In the genomic region with DNA sequence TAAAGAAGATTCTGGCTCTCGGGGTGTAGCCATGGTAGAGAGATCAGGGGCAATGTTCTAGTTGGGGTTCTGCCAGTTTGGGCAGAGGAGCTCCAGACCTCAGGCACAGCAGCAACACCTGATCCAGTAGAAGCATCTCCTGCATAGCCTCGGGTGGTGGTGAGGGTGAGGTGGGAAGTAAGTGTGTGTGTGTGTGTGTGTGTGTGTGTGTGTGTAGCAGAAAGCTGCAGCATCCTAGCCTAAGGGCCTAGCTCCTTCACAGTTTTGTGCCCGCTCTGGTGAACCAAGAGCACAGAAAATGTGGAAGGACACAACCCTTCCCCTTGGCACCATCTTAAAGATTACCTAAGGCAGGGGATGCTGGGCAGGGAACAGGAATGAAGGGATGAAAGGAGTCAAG, we compare ENCODE assay signal across 8 mouse cellular contexts. TPM values are rescaled to one million over a fixed set of nuclear protein-coding genes. Genes with fewer than 3 reads are reported as not detected.
A peak's percentile ranks its signal among the peaks of the same experiment; 100 is the strongest.
DNase-seq lines count a peak whose midpoint lies in the region; ATAC-seq and TF ChIP-seq lines count a peak whose summit lies in the region.

No protein-coding gene starts in this region.

- peaks cover 3% of the 10 kb centered on the region for H3K4me1 ChIP-seq in embryonic facial prominence, embryonic 11.5 days (ENCODE audit: control insufficient read depth, insufficient read depth, low read length)
- peaks cover 15% of the 10 kb centered on the region for H3K4me1 ChIP-seq in hindbrain, embryonic 16.5 days (ENCODE audit: control insufficient read depth, insufficient read depth, low read depth, low read length)

- DNase-seq in left cerebral cortex, adult 2 months (ENCODE audit: extremely low spot score in 1 of 2, low spot score in 2 of 2), result no peak
- DNase-seq in left cerebral cortex, adult 18-20 months (ENCODE audit: low spot score in 2 of 2), result no peak
- DNase-seq in embryonic facial prominence, embryonic 11.5 days (ENCODE audit: low spot score), result no peak
- DNase-seq in neural tube, embryonic 10.5 days (ENCODE audit: extremely low spot score, low spot score), result peak; percentile 15
- DNase-seq in T-cell, adult 2 months (ENCODE audit: low spot score), result no peak
- no peak for DNase-seq in adrenal gland, postnatal 10 days
- DNase-seq in adrenal gland, postnatal 4 days (ENCODE audit: low spot score in 2 of 2), result no peak

- no peak overlapping the region; the same call in 1 of the 2 replicates for H3K9ac ChIP-seq in embryonic facial prominence, embryonic 11.5 days (replicated peaks; ENCODE audit: low read length)
- peak overlapping the region; percentile 88 for H3K9ac ChIP-seq in hindbrain, embryonic 16.5 days (ENCODE audit: low read depth, low read length)

- no peaks in the 10 kb centered on the region for H3K9me3 ChIP-seq in embryonic facial prominence, embryonic 11.5 days (replicated peaks; ENCODE audit: control insufficient read depth, low read length)
- no peaks in the 10 kb centered on the region for H3K9me3 ChIP-seq in hindbrain, embryonic 16.5 days (ENCODE audit: control insufficient read depth, low read length)

- no peak for TF ChIP-seq CTCF in left cerebral cortex, adult 2 months (IDR thresholded peaks at IDR 0.05)

- H3K4me2 ChIP-seq in embryonic facial prominence, embryonic 11.5 days (ENCODE audit: low read depth, low read length), result peak overlapping the region; percentile 13
- H3K4me2 ChIP-seq in hindbrain, embryonic 16.5 days (ENCODE audit: low read length), result peak overlapping the region; percentile 93

- 46% methylated on average over 3 of the region's 3 CpGs for WGBS in embryonic facial prominence, embryonic 11.5 days
- WGBS in hindbrain, embryonic 16.5 days, result 53% methylated on average over 3 of the region's 3 CpGs

- H3K4me3 ChIP-seq in left cerebral cortex, adult 2 months, result peak overlapping the region; percentile 87
- H3K4me3 ChIP-seq in embryonic facial prominence, embryonic 11.5 days (ENCODE audit: low read depth, low read length), result peak overlapping the region; percentile 55
- peak overlapping the region; percentile 84 for H3K4me3 ChIP-seq in hindbrain, embryonic 16.5 days (ENCODE audit: low read length)

- H3K27ac ChIP-seq in left cerebral cortex, adult 2 months, result peak overlapping the region; percentile 44; the same call in 1 of the 2 replicates
- no peak overlapping the region for H3K27ac ChIP-seq in embryonic facial prominence, embryonic 11.5 days (replicated peaks; ENCODE audit: low read depth, low read length)
- H3K27ac ChIP-seq in hindbrain, embryonic 16.5 days (ENCODE audit: low read depth, low read length), result no peak overlapping the region

- no peaks in the 10 kb centered on the region for H3K36me3 ChIP-seq in embryonic facial prominence, embryonic 11.5 days (replicated peaks; ENCODE audit: control insufficient read depth, insufficient read depth, low read depth, low read length)
- no peaks in the 10 kb centered on the region for H3K36me3 ChIP-seq in hindbrain, embryonic 16.5 days (ENCODE audit: control insufficient read depth, insufficient read depth, low read length)

- ATAC-seq in embryonic facial prominence, embryonic 11.5 days (replicated peaks; ENCODE audit: insufficient number of reproducible peaks, low FRiP score, low TSS enrichment, low read depth), result 0 out of 2 replicates have a peak, but pooled peaks have one; percentile 1
- ATAC-seq in hindbrain, embryonic 16.5 days, result peak; percentile 1

- no peaks in the 10 kb centered on the region for H3K27me3 ChIP-seq in embryonic facial prominence, embryonic 11.5 days (ENCODE audit: control insufficient read depth, insufficient read depth, low read length)
- no peaks in the 10 kb centered on the region for H3K27me3 ChIP-seq in hindbrain, embryonic 16.5 days (replicated peaks; ENCODE audit: control insufficient read depth, insufficient read depth, low read length)

- intact Hi-C loops in left cerebral cortex, adult 2 months (cut with DNase I), result no loop called here

RNA-seq across cellular contexts. Expression of a gene that starts 0.5 kb away (rescaled TPM):
- total RNA-seq in left cerebral cortex, adult 2 months (2021), result 10 to 100 TPM; 15.8 to 16.5 TPM
- total RNA-seq in left cerebral cortex, adult 18-20 months (2021), result 10 to 100 TPM; 13.4 to 16.0 TPM
- 7.2 and 8.4 TPM in 2 replicates for polyA plus RNA-seq in embryonic facial prominence, embryonic 11.5 days (2014; fragmentation: Nextera tagmentation; extraction: Ambion mirVana)
- polyA plus RNA-seq in hindbrain, embryonic 16.5 days (2015; fragmentation: Nextera tagmentation; extraction: Ambion mirVana), result 10.4 TPM in 2 replicates
- 1 to 10 TPM; 8.0 to 9.1 TPM for total RNA-seq in adrenal gland, postnatal 10 days (2021)
- 10 to 100 TPM; 10.5 to 12.6 TPM for total RNA-seq in adrenal gland, postnatal 4 days (2021)

RNA-seq across cellular contexts. Expression of a gene that starts 34.8 kb away (rescaled TPM):
- total RNA-seq in left cerebral cortex, adult 2 months (2021), result 10 to 100 TPM; 24.8 to 54.6 TPM
- 10 to 100 TPM; 39.0 to 39.1 TPM for total RNA-seq in left cerebral cortex, adult 18-20 months (2021)
- 0.97 and 1.2 TPM in 2 replicates for polyA plus RNA-seq in embryonic facial prominence, embryonic 11.5 days (2014; fragmentation: Nextera tagmentation; extraction: Ambion mirVana)
- 5.0 and 5.8 TPM in 2 replicates for polyA plus RNA-seq in hindbrain, embryonic 16.5 days (2015; fragmentation: Nextera tagmentation; extraction: Ambion mirVana)
- total RNA-seq in adrenal gland, postnatal 10 days (2021), result 10 to 100 TPM; 15.6 to 37.9 TPM
- 10 to 100 TPM; 23.6 to 27.1 TPM for total RNA-seq in adrenal gland, postnatal 4 days (2021)

RNA-seq across cellular contexts. Expression of a gene that starts 46.4 kb away (rescaled TPM):
- 10 to 100 TPM; 38.1 to 40.7 TPM for total RNA-seq in left cerebral cortex, adult 2 months (2021)
- 10 to 100 TPM; 42.0 to 42.1 TPM for total RNA-seq in left cerebral cortex, adult 18-20 months (2021)
- polyA plus RNA-seq in embryonic facial prominence, embryonic 11.5 days (2014; fragmentation: Nextera tagmentation; extraction: Ambion mirVana), result 6.8 and 7.3 TPM in 2 replicates
- 10.3 and 12.0 TPM in 2 replicates for polyA plus RNA-seq in hindbrain, embryonic 16.5 days (2015; fragmentation: Nextera tagmentation; extraction: Ambion mirVana)
- total RNA-seq in adrenal gland, postnatal 10 days (2021), result 10 to 100 TPM; 18.3 to 19.9 TPM
- 10 to 100 TPM; 19.0 to 25.7 TPM for total RNA-seq in adrenal gland, postnatal 4 days (2021)
